Mouse (Mus musculus) B cell, adult 67 days (primary cell): ENCODE results near the gene Lrguk. TPM values are rescaled to one million over a fixed set of nuclear protein-coding genes. Genes with fewer than 3 reads are reported as not detected.

Source experiments
- total RNA-seq, 2 experiments: library from RNA; stranded (reverse); gene quantifications; 4 replicates each; pipeline ENCODE4 v1.2.4; 2023

Gene Lrguk
- not detected for total RNA-seq

DNA sequence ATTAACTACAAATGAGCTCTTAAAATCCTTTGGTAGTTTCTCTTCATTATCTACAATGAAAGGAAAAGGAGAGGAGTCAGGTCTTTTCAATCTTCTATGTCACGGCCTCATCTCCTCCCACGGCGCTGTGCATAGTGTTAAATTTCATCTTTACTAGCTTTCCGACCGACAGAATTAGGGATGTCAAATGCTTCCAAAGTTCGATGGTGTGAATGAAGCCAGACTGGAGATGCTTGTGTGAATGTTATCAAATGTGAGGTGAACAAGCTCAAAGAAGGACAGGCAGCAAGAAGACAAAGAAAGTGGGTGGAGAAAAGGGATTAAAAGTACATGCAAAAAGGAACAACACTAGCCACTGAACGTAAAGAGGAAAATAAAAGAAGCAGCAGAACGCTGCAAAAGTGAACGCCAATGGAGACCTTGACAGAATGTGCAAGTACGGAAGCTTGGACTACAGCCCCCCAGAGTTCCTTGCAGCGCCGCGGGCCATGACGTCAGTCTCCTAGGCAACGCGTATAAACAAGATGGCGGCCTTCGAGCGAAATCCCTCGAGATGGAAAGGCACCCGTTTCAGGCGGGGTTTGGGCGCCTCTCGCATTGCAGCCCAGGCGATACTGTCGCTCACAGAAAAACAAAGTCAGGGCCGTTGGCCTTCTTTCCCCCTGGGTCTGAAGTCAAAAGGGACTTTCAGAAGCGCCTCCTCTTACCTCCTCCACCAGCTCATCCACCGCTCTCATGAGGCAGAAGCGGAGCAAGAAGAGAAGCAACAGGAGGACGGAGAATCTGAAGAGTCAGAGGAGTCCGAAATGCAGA lies at the start of gene Lrguk:
Gene Lrguk (plus strand): TSS at position 516 of the 813 bp plus-strand sequence.

DNA sequence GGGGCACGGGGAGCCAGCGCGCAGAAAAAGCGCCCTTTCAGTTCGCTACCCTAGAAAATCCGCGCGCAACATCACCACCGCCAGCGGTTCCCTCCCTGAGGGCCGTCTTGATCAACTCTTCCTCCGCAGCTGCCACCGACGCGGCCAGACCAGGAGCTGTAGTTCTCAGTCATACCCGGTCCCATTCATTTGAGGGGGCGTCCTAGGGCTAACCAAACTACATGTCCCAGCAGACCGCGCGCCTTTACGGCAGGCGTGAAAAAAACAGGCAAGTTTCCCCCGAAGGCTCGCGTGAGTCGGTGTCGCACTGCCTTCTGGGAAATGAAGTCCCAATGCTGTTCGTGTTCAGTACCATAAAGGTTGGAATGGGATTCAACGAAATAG lies 147.6 kb downstream of the Lrguk start, which contains the start of gene Slc35b4:
Gene Slc35b4 (minus strand): TSS at position 248 of the 384 bp plus-strand sequence.

Other genes starting within 250 kb of the Lrguk start
- 10 to 100 TPM; 31.2 to 32.9 TPM for gene Slc35b4, start 147.7 kb downstream of the Lrguk start, total RNA-seq